Mouse (Mus musculus): ENCODE results near the gene Sorl1.

GRCm38 (mm10) chr9:41952650-41953204 is 171.4 kb downstream of the Sorl1 start:
- TF ChIP-seq POLR2AphosphoS2 (IDR thresholded peaks at IDR 0.05; ENCODE audit: insufficient read length, low read depth) (no peak), USF1 (IDR thresholded peaks at IDR 0.05; ENCODE audit: low read depth) (no peak), MAX (IDR thresholded peaks at IDR 0.05; ENCODE audit: low read depth) (no peak), POLR2A (IDR thresholded peaks at IDR 0.05; ENCODE audit: insufficient read length, low read depth) (no peak), SRF (IDR thresholded peaks at IDR 0.05; ENCODE audit: control insufficient read depth, insufficient read length, low read depth) (no peak), E2F4 (IDR thresholded peaks at IDR 0.05; ENCODE audit: insufficient read depth) (no peak)

All from myocyte (in vitro differentiated cells).